Mouse (Mus musculus): ENCODE data around the gene Fam241a. TPM values are rescaled to one million over a fixed set of nuclear protein-coding genes. Genes with fewer than 3 reads are reported as not detected.

The Fam241a gene
- polyA plus RNA-seq, 1 experiment from 2014 or later = 27.3 TPM

- no peak for DNase-seq (ENCODE audit: low spot score)
- Histone ChIP-seq H3K4me2 (replicated peaks; ENCODE audit: low read depth) (no peak overlapping the region; the same call in 1 of the 2 replicates), H3K9ac (ENCODE audit: low read length) (no peak overlapping the region)
These were observed 69.0 kb downstream of the Fam241a start for GRCm38 (mm10) chr3:127827123-127827522.

GRCm38 (mm10) chr3:127826503-127826902 is 69.6 kb downstream of the Fam241a start:
- Histone ChIP-seq H3K9me3 (ENCODE audit: control insufficient read depth, low read length) (no peaks in the 10 kb centered on the region), H3K36me3 (ENCODE audit: control insufficient read depth, insufficient read depth, low read length) (no peaks in the 10 kb centered on the region), H3K4me3 (ENCODE audit: low read depth, low read length) (no peak overlapping the region), H3K4me1 (replicated peaks; ENCODE audit: control insufficient read depth, insufficient read depth) (0 out of 2 replicates have a peak, but pooled peaks cover 5% of the 10 kb centered on the region), H3K27ac (replicated peaks) (no peak overlapping the region), H3K27me3 (ENCODE audit: control insufficient read depth, insufficient read depth, low read length) (no peaks in the 10 kb centered on the region), H3K9ac (ENCODE audit: low read length) (no peak overlapping the region), H3K4me2 (replicated peaks; ENCODE audit: low read depth) (no peak overlapping the region)
- 78% methylated on average over 7 of the region's 7 CpGs for WGBS
- TF ChIP-seq CTCF (IDR thresholded peaks at IDR 0.05; ENCODE audit: low read depth) (no peak), EP300 (optimal IDR thresholded peaks at IDR 0.05) (no peak)
- ATAC-seq (ENCODE audit: low FRiP score, low TSS enrichment) (no peak), DNase-seq (ENCODE audit: low spot score) (no peak)

More at GRCm38 (mm10) chr3:127827123-127827522, 69.0 kb downstream of the Fam241a start:
- no peaks in the 10 kb centered on the region for H3K9me3 ChIP-seq (ENCODE audit: control insufficient read depth, low read length)
- H3K27ac ChIP-seq (replicated peaks) = peak overlapping the region; percentile 1; the same call in 1 of the 2 replicates
- no peaks in the 10 kb centered on the region for H3K27me3 ChIP-seq (ENCODE audit: control insufficient read depth, insufficient read depth, low read length)
- H3K4me1 ChIP-seq (replicated peaks; ENCODE audit: control insufficient read depth, insufficient read depth) = 0 out of 2 replicates have a peak, but pooled peaks cover 5% of the 10 kb centered on the region
- TF ChIP-seq EP300 (optimal IDR thresholded peaks at IDR 0.05) = no peak
- TF ChIP-seq CTCF (IDR thresholded peaks at IDR 0.05; ENCODE audit: low read depth) = no peak
- no peak overlapping the region for H3K4me3 ChIP-seq (ENCODE audit: low read depth, low read length)
- peak; percentile 71; the same call in 1 of the 2 replicates for ATAC-seq (ENCODE audit: low FRiP score, low TSS enrichment)
- 17% methylated on average over 7 of the region's 7 CpGs for WGBS
- no peaks in the 10 kb centered on the region for H3K36me3 ChIP-seq (ENCODE audit: control insufficient read depth, insufficient read depth, low read length)

GRCm38 (mm10) chr3:127823886-127824863 is 71.9 kb downstream of the Fam241a start:
- 76% methylated on average over 17 of the region's 17 CpGs for WGBS
- H3K4me2 ChIP-seq (replicated peaks; ENCODE audit: low read depth) = no peak overlapping the region
- H3K4me3 ChIP-seq (ENCODE audit: low read depth, low read length) = no peak overlapping the region
- H3K27me3 ChIP-seq (ENCODE audit: control insufficient read depth, insufficient read depth, low read length) = no peaks in the 10 kb centered on the region
- ATAC-seq (ENCODE audit: low FRiP score, low TSS enrichment) (no peak), DNase-seq (ENCODE audit: low spot score) (no peak)
- no peak overlapping the region for H3K9ac ChIP-seq (ENCODE audit: low read length)
- no peak for TF ChIP-seq EP300 (optimal IDR thresholded peaks at IDR 0.05)
- TF ChIP-seq CTCF (IDR thresholded peaks at IDR 0.05; ENCODE audit: low read depth) = no peak
- no peak overlapping the region for H3K27ac ChIP-seq (replicated peaks)
- 0 out of 2 replicates have a peak, but pooled peaks cover 5% of the 10 kb centered on the region for H3K4me1 ChIP-seq (replicated peaks; ENCODE audit: control insufficient read depth, insufficient read depth)
- no peaks in the 10 kb centered on the region for H3K9me3 ChIP-seq (ENCODE audit: control insufficient read depth, low read length)
- no peaks in the 10 kb centered on the region for H3K36me3 ChIP-seq (ENCODE audit: control insufficient read depth, insufficient read depth, low read length)

- no peaks in the 10 kb centered on the region for H3K27me3 ChIP-seq (ENCODE audit: control insufficient read depth, insufficient read depth, low read length)
- H3K4me1 ChIP-seq (replicated peaks; ENCODE audit: control insufficient read depth, insufficient read depth) = no peaks in the 10 kb centered on the region
- DNase-seq (ENCODE audit: low spot score) (no peak), ATAC-seq (ENCODE audit: low FRiP score, low TSS enrichment) (no peak)
- no peaks in the 10 kb centered on the region for H3K9me3 ChIP-seq (ENCODE audit: control insufficient read depth, low read length)
- no peak overlapping the region for H3K4me3 ChIP-seq (ENCODE audit: low read depth, low read length)
- no peak overlapping the region for H3K9ac ChIP-seq (ENCODE audit: low read length)
- H3K4me2 ChIP-seq (replicated peaks; ENCODE audit: low read depth) = no peak overlapping the region
- WGBS = 72% methylated on average over 5 of the region's 5 CpGs
- no peaks in the 10 kb centered on the region; the same call in 1 of the 2 replicates for H3K36me3 ChIP-seq (ENCODE audit: control insufficient read depth, insufficient read depth, low read length)
- H3K27ac ChIP-seq (replicated peaks) = no peak overlapping the region
- TF ChIP-seq CTCF (IDR thresholded peaks at IDR 0.05; ENCODE audit: low read depth) = no peak
- TF ChIP-seq EP300 (optimal IDR thresholded peaks at IDR 0.05) = no peak
These were observed 74.9 kb downstream of the Fam241a start for GRCm38 (mm10) chr3:127821209-127821608.

GRCm38 (mm10) chr3:127820400-127820799 is 75.7 kb downstream of the Fam241a start:
- DNase-seq (ENCODE audit: low spot score) (no peak), ATAC-seq (ENCODE audit: low FRiP score, low TSS enrichment) (no peak)
- Histone ChIP-seq H3K36me3 (ENCODE audit: control insufficient read depth, insufficient read depth, low read length) (no peaks in the 10 kb centered on the region; the same call in 1 of the 2 replicates), H3K27me3 (ENCODE audit: control insufficient read depth, insufficient read depth, low read length) (no peaks in the 10 kb centered on the region), H3K4me3 (ENCODE audit: low read depth, low read length) (no peak overlapping the region), H3K9me3 (ENCODE audit: control insufficient read depth, low read length) (no peaks in the 10 kb centered on the region), H3K4me1 (replicated peaks; ENCODE audit: control insufficient read depth, insufficient read depth) (no peaks in the 10 kb centered on the region), H3K9ac (ENCODE audit: low read length) (no peak overlapping the region), H3K4me2 (replicated peaks; ENCODE audit: low read depth) (no peak overlapping the region), H3K27ac (replicated peaks) (no peak overlapping the region)
- no peak for TF ChIP-seq EP300 (optimal IDR thresholded peaks at IDR 0.05)
- TF ChIP-seq CTCF (IDR thresholded peaks at IDR 0.05; ENCODE audit: low read depth) = no peak
- 65% methylated on average over 1 of the region's 1 CpGs for WGBS

Other genes with a start within 250 kb of the Fam241a start
- 1.2 and 1.5 TPM in 2 replicates for gene Alpk1, start 115.8 kb downstream of the Fam241a start, polyA plus RNA-seq (2015; fragmentation: Nextera tagmentation; extraction: Ambion mirVana)
- gene Tifa, start 106.5 kb downstream of the Fam241a start, polyA plus RNA-seq (2015; fragmentation: Nextera tagmentation; extraction: Ambion mirVana) = 7.6 and 7.7 TPM in 2 replicates
- 32.2 and 39.0 TPM in 2 replicates for gene Ap1ar, start 58.8 kb downstream of the Fam241a start, polyA plus RNA-seq (2015; fragmentation: Nextera tagmentation; extraction: Ambion mirVana)